Mouse (Mus musculus) adrenal gland, postnatal 25 days (tissue): ENCODE results near the gene Ugt1a5. TPM values are rescaled to one million over a fixed set of nuclear protein-coding genes. Genes with fewer than 3 reads are reported as not detected.
"Not testable (repeated sequence)": the region's sequence is repeated elsewhere in the genome, so short reads cannot be mapped to it uniquely, and the experiment has no call there.

Experiments used
- DNase-seq: peaks from one replicate; pipeline ENCODE4 v3.0.0; 2021; ENCODE audit warnings: mixed read lengths
- total RNA-seq: library from RNA; stranded (reverse); gene quantifications from 2 replicates; pipeline ENCODE4 v1.2.3, GENCODE M21; 2021

Gene Ugt1a5
- total RNA-seq, 1 experiment from 2014 or later = 0.58 TPM

DNA sequence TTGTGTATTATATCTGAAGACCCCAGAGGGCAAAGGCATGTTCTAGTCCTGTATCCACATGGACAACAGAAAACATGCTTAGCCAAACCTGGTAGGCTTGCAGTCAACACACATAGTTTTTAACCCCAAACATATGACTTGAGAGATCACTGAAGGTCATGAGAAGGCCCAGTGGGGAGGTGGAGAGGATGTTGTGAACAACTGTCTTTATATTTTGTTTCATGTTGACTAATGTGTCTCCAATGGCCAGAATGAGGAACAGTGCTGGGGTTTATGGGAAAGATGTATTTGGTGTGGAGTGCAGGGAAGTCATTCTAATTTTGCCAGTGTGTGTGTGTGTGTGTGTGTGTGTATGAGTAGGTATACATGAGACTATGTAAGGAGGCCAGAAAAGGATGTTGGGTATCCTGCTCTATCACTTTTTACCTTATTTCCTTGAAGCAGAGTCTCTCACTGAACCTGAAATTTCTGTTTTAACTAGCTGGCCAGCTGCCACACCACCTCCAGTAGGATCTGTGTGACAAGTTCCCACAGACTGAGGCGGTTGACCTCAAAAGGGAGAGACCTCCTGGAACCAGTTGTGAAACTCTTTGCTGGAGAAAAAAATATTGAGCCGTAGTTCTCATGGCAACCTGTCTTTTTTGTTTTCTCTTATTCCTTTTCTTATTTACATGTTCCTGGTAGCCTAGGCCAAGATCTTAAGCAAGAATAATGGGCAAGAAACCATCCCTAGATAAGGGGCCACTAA lies 58.4 kb downstream of the Ugt1a5 start:
- no peak for DNase-seq

DNA sequence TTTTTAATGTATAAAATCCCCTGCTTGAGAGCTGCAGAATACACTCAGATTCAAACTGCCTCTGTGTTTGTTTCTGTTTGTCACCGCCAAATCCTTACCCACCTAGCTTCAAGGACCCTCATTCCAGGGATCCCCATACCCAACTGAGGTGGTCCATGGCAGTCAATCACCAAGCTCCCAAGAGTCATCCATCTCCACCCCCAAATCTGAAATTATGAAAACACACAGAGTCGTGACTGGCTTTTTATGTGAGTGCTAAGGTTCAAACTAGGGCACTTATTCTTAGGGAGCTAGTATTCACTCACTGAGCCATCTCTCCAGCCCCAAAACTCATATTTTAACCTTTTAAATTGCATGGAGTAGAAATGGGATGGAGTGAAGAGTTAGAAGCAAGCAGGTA lies 59.5 kb downstream of the Ugt1a5 start:
- DNase-seq = not testable (repeated sequence)

DNA sequence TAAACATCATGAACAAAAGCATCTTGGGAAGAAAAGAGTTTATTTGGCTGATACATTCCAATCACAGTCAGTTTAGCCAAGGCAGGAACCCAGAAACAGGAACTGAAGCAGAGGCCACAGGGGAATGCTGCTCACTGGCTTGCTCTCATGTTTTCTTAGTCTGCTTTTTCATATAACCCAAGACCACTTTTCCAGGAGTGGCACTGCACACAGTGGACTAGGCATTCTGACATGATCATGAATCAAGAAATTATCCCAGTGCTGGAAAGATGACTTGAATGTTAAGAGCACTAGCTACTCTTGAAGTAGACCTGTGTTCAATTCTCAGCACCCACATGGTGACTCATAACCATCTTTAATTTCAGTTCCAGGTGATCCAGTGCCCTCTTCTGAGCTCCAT lies 59.9 kb downstream of the Ugt1a5 start:
- no peak for DNase-seq

DNA sequence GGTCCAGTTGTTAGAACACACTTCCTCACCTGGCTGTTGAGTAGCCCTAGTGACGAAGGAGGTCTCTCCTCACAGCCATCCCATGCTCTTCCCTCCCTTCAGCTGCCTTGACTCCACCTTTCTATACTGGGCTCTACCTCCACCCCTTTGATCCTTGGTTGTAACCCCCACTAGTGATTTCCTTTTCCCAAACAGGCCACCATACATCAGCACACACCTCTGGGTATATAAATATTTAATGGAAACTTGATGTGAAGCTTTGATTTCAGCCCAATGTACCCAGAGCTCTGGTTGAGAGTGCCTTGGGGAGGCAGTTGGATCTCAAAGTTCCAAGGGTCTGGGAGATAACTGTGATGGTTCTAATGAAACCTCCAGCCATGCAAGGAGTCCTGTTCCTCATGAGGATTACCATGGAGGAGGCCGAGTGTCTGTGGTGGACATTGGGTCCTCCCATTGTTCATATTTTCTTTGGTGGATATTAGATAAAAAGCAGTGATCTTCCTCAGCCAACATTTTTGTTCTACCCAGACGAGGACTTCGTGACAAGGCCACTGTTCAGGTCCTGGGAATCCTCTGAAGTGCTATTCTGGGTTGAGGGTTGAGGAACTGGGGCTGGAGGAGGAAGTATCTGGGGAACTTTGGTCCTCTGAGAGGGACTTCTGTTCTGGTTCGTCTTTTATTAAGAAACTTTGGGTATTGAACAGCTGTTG lies 61.0 kb downstream of the Ugt1a5 start, which contains the start of gene Mroh2a:
Gene Mroh2a, plus strand, starts transcription at position 317 of the 710 bp plus-strand sequence.
- no peak for DNase-seq

DNA sequence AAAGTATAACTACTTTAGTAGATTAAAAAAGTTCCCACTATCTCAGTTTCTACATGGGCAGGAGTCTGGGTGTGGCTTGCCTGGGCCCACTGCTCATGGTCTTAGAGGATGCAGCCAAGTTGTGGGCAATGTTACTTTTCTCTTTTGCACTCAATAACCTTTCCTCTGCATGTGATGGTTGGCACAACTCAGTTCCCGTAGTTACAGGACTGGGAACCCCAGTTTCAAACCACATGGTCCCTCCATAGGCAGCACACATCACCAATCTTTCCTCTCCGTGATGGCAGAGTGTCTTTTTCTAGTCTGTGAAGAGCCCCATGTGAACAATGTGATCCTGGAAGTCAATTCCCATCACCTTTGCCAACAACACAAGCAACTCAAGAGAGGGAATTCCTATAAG lies 61.7 kb downstream of the Ugt1a5 start:
- no peak for DNase-seq

DNA sequence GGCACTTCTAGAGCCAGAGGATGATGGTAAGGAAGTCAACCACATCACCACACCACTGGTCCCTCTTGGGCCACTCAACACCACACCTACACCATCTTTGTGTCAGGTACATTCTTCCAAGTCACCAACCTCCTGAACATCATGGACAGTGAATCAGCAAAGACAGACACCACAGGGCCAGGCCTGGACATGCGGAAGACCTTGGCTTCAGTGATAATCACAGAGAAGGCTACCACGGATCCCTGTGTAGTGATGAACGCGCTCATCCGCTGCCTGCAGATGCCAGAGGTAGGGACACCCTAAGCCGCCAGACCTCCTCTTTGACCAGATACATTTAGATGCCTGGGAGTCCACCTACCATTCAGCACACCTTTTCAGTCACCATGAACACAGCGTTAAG lies 62.3 kb downstream of the Ugt1a5 start:
- DNase-seq = no peak

DNA sequence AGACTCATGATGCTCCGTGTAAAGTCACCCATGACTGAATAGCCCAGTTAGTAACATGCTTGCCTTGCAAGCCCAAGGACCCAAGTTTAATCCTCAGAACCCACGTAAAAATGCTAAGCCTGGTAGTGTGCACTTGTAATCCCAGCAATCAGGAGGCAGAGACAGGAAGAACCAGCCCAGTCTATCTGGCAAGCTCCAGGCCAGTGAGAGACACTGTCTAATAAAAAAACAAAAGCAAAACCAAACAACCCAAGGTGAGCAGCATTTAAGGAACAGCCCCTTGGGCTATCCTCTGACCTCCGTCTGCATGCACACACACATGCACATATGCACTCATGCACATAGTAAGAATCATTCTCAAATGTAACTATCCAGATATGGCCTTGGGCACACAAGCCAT lies 63.8 kb downstream of the Ugt1a5 start:
- DNase-seq = no peak

DNA sequence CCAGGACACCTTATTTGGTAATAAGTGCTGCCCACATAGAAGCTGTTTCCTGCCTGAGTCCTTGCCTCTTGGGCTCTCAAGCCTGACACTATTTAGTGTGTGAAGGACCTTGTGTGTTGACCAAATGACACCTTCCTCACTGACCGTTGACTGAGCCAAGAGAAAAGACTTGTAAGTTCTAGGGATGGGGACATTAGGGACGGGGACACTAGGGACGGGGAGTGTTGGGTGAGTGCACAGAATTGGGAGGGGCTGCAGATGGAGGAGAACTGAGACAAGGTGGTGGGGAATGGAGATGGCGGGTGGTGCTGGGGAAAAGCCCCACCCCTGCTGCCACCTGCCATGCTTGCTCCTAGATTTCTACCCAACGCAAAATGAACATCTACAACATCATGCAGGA lies 64.2 kb downstream of the Ugt1a5 start:
- DNase-seq = no peak

DNA sequence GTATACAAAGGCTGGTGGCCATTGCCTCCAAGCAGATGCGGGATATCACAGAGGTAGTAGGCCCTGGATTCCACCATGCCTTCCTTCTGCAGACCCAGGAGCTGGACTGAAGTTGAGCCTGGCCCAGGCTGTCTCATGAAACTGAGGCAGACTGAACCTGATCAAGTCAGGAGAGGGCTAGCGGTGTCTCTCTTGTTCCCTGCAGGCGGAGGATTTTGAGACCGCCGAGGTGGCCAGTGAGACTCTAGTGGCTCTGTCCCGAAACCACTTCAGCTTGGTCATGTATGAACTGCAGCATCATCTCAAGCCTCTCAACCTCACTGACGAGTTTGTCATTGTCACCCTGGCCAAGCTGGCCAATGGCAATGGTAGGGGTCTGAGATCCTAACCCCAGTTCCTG lies 64.6 kb downstream of the Ugt1a5 start:
- DNase-seq = no peak

DNA sequence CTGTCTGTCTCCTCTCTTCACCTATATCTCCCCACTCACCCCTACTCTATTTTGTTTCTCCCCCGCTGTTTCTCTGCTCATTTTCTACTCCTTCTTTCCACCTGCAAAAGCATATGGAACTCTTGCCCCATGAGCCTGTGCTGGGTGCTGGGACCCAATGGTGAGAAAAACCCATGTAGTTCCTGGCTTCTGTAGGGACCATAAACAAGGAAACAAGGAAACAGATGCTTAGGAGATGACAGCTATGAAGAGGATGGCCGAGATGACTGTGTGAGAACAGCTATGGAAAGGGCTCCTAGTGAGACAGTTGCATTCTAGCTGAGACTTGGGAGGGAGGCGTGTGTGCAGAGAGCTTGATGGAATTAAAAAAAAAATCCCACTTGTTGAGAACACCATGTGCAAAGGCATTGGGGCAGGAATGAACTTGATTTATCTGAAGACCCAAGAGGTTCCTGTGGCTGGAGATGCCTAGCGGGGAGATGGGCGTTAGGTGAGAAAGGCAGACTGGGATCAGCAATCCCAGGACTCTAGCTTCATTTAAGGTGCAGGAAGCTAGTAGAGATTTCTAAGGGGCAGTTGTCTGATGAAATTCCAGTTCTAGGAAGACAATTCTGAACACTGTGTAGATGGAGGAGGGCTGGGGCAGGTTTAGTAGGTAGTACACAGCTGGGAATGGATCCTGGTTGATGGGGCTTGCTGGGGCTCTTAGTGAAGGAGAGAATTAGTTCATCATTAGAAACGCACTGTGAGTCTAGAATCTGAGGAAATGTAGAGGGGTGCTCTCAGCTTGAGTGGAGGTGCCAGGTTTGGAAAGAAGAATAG lies 65.4 kb downstream of the Ugt1a5 start:
- no peak for DNase-seq

DNA sequence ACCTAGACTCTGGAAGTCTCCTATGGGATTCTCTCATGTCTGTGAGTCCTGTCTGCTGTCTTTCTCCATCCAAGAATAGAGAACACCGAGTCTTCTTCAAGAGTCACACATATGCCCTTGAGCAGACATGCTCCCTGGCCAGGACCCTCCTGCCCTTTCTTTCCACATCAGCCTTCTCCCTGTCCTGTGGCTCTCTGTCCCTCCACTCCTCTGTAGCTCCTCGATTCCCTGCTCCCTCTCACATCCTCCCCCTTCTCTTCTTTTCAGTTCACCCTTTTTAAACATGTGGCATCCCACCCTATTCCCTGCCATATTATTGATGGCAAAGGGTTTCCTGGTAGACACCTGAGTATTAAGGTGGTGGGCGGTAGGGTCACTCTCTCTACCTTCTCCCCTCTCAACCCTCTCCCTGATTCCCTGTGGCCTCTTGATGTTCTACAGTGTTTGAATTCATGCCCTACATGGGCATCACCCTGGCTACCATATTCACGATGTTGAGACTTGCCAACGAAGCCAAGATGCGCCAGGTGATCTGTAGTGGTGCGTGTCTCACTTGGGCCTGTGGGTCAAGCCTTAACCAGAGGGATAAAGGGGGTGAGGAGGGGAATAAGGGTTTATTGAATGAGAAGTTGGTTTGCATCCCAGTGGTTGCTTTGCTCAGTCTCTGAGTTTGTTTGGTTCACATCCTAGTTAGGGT lies 66.1 kb downstream of the Ugt1a5 start:
- DNase-seq = no peak

DNA sequence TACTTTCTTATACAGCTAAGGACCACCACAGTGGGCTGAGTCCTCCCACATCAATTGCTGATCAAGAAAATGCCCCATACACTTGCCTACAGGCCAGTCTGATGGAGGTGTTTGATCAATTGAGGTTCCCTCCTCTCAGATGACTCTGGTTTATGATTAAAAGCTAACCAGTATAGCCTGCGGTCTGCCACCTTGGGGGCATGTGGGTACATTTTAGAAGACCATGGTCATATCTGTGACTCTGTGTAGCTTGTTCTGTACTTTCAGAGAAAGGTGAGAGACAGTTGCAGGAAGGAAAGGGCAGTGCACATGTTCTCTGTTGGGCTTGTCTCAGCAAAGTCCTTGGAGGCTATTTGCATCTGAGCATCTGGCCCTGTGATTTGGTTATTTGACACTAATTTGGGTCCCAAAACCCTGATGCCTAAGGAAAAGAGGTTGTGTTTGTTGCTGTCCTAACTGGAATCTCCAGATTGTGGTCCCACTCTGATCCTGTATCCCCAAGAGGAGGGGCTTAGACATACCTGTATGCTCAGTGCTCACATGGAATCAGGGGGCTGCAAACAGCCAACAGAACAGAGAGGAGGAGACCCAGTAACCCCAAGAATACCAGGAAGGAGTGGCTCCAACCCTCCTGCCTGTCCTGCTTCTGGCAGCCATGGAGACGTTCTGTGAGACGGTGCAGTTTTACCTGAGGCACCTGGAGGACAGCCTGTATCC lies 67.0 kb downstream of the Ugt1a5 start:
- DNase-seq = no peak

DNA sequence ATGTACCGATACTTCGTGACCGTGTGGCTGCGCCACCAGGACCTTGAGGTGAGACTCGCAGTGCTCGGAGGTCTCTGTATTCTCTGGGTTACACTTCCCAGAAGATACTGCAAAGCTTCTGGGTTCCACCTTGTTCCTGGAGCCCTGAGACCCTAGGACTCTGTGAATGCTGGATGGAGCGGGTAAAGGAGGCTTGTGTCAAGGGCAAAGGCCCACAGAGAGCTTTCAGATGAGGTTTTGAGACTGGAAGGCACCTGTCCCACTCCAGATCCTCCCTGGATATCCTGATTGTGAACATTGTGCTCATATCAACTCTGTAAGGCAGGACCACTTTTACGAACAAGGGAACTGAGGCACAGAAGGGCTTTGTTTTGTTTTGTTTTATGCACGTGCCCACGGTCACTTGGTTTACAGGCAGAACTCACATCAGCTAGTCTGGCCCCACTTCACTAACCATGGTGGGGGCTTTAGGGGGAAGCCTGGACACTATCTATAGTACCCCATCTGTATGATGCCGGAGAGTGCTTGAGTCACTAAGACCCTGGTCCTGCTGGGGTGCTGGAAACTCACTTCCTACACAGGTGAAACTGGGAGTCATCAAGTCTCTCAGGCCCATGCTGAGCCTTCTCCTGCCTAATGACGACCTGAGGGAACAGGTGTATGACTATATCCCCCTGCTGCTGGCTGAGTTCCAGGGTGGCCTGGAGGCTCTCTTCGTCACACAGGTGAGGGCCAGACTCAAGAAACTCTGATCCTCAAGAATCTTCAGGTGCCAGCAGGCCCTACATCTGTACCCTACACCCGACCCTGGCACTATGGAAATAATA lies 67.8 kb downstream of the Ugt1a5 start:
- DNase-seq = no peak

DNA sequence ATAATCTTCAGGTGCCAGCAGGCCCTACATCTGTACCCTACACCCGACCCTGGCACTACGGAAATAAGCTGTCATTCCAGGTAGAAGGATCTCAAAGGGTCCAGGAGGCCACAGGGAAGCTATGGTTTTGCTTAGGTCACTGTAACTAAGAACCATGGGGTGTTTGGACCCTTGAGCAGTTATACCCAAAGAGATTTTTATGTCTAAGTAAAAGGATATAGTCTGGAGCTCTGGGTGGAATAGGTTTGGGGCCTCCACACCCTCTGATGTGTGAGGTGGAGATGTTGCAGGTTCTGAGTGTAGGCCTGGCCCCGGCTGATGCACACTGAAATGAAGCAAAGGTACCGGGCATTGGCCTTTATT lies 68.4 kb downstream of the Ugt1a5 start:
- no peak for DNase-seq

DNA sequence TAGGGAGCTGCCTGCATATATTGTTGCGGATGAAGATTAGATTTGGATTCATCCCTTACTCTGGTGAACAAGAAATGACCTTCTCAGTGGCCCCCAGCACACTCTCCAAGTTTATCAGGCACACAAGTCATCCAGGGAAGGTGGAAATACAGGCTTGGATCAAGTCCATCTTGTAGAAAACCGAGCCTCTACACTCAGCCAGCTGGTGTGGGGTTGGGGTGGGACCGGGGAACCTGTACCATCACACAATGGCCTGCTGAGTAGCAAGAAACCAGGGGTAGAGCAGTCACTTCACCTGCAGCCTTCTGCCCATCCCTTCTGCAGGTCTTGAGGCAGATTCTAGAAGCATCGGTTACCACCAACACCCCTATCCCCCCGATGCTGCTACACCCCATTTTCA lies 68.8 kb downstream of the Ugt1a5 start:
- DNase-seq = no peak

DNA sequence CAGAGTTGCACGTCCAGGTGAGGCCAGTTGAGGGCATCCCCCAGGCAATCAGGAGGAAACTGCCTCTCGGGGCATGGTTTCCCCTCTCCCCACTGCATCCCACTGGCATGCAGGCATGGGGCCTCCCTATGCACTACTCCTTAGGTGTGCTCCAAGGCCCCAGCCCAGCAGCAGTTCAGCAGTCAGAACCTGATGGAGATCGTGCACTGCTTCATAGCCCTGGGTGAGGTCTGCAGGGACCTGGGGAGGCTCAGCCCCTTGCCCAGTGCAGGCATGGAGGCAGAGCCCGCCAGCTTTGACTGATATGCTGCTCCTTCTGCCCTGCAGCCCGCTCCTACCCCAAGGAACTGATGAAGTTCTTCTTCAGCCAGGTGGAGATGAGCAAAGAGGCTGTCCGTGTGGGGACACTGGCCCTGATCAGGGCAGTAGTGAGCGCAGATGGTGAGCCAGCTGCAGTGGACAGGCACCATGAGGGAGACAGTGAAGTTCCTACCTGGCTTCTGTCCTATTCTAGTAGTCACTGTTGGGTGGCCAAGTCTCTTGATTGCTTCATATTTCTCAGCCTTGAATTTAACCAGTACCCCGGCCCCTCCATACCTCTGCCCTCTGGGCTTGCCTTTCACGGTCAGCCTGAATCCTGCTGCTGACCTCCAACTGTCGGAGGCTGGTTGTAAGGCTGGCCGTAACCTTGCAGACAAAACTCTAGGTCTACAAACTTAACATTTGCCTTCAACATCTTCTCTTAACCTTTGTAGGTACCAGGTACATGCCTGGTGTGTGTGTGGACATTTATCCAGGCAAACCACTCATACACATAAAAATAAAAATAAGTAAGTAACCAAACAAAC lies 69.5 kb downstream of the Ugt1a5 start:
- no peak for DNase-seq

DNA sequence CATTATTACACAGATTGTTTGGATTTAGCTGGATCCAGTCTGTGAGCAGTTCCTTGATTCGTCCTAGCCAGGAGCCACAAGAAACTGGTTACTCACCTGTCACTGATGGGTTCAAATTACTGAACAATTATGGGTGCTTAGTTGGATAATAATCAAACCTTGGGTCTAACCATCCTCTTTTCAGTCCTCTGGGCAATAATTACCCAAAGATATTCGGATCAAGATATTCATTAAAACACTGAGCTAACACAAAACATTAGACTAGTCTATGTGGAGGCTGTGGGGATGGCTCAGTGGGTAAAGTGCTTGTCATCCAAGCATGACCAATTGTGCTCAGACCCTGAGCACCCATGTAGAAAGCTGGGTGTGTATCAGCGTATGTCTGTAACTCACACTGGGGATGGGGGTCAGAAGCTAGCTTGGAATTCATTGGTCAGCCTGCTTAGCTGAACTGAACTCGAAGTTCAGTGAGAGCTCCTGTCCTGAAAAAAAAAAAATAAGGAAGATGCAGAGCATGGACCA lies 70.1 kb downstream of the Ugt1a5 start:
- no peak for DNase-seq

DNA sequence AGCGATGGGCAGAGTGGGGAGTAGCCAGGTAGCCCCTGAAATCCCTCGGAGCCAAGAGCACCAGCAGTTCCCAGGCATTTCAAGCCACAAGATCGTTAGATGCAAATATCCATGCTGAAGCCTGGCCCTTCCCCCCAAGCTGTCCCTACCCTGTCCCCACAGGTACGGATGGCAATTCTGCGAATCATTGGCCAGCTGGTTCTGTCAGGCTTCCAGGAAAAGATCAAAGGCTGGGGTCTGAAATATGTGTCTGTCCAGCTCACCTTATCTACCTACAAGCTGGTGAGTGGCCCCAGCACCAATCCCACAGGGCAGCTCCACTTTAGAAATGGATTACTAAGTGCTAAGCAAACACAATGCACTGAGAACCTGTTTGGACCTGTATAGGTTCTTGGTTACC lies 71.5 kb downstream of the Ugt1a5 start:
- no peak for DNase-seq

DNA sequence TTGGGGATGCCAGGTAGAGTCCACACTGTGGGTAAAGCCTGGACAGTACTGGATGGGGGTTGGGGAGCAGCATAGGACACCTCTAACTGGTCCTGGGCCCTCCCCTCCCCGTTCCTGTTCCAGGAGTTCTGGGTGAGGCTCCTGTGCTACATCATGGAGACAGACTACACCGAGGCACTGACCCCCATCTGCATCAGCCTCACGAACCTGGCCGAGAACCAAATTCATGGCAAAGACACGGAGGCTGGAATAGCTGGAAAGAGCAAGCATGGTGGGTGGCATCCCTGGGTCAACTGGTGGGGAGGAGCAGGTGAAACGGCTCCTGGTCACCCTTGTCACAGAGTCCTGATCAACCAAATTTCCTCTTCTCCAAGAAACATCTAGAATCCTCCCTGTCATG lies 73.0 kb downstream of the Ugt1a5 start:
- no peak for DNase-seq

DNA sequence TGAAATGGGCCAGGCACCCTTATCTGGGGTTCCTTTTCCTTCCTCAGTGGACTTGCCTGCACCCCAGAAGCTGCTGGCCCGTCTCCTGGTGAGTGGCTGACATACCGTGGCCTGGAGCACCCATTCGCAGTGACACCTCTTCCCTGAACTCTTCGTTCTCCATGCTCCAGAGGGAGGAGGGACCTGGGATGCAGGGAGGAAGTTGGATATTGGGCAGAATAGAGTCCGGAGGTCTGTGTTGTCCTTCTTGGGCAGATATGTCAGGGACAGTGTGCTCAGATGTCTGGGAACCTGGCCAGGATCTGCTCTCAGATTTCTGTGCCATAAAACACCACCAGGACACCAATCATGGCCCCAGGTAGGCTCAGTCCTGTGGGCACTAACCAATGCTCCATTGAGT lies 74.3 kb downstream of the Ugt1a5 start:
- DNase-seq = no peak
